Mouse (Mus musculus): Measurements from ENCODE around the gene Themis3. TPM values are rescaled to one million over a fixed set of nuclear protein-coding genes. Genes with fewer than 3 reads are reported as not detected.

Gene Themis3
- total RNA-seq, 2 experiments from 2014 or later: 2.4 TPM; not detected in 1

DNA sequence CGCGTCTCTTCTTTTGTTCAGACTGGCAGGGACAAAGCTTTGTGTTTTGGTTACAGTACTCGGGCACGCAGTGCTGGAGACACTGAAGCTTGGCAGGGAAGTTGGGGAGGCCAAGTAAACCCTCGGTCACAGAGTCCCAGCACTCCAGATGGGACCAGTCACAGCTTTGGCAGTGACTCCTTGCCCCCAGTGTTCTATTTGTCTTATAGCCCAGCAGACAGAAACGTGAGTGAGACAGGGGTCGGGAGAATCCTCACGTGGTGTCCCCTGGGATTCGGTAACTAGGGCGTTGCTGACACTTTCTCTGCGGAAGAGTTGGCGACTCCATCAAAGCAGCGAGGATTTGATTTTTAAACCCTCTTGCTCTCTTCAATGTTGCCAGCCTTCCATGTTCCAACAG is 8.3 kb downstream of the Themis3 start:
- no peak overlapping the region for H3K27ac ChIP-seq
- no peak overlapping the region for H3K4me3 ChIP-seq
- intact Hi-C loops (cut with DNase I): no loop called here
- no peak for DNase-seq
- no peak for TF ChIP-seq CTCF (IDR thresholded peaks at IDR 0.05)

DNA sequence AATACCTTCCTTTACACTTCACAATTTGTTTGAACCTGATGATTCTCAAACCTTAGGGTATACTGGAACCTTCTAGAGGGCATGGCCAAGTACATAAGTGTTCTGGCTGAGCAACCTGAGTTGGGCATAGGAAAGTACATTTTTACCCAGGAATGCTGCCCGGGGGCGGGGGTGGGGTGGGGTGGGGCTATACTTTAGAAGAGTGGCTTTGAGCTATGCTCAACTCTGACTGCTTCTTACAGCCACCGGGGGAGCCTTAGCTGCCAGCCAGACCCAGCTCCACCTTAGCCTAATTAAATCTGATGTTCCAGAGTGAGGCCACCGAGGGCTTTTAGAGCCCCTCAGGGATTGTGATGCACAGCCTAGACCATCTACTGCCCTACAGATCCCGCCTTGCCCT is 13.4 kb downstream of the Themis3 start:
- DNase-seq: no peak
- H3K4me3 ChIP-seq: no peak overlapping the region
- H3K27ac ChIP-seq: no peak overlapping the region
- intact Hi-C loops (cut with DNase I): no loop called here
- no peak for TF ChIP-seq CTCF (IDR thresholded peaks at IDR 0.05)

DNA sequence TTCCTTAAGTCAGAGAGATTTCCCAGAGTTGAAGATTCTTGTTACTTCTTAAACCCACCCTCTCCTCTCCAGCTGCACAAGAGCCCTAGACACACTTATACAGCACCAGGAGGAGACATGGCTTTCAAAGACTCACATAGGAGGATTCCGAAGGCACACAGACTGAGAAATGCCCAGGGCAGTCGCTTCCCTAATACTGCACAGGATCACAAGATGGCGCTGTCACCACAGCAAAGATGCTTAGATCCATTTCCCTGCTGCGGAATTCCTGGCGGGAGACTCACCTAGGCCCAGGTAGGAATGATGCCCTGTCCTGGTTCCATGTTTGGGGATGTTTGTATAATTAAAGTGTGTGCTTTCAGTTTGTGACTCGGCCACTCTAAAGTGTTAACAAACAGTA is 16.4 kb downstream of the Themis3 start:
- no peak overlapping the region for H3K27ac ChIP-seq
- intact Hi-C loops (cut with DNase I): loop anchor here (2.0 to 10.0 kb wide), 3 partner anchors 1007 to 1257 kb away; no protein-coding TSS in a partner anchor
- H3K4me3 ChIP-seq: no peak overlapping the region
- peak; percentile 50 for DNase-seq
- TF ChIP-seq CTCF (IDR thresholded peaks at IDR 0.05): peak; percentile 76

DNA sequence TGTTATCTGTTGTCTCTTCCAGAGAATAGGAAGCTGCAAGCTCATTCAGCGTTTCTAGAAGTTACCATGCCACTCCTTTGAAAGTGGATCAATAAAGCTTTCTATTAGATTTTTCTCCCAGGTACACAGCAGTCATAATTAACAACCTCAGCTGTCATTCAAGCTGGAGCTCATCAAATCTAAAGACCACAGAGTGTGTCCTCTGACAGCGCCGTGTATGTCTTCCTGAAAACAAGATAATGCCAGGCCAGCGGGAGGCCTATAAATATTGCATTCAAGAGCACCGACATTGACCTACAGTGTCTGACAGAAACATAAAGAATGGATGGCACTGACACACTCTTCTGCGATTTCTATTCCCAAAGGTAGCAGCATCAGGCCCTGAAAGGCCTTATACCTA is 16.9 kb downstream of the Themis3 start:
- intact Hi-C loops (cut with DNase I): loop anchor here (5.0 to 10.0 kb wide), 2 partner anchors 1090 to 1257 kb away; no protein-coding TSS in a partner anchor
- no peak for DNase-seq
- Histone ChIP-seq H3K4me3 (no peak overlapping the region), H3K27ac (no peak overlapping the region)
- no peak for TF ChIP-seq CTCF (IDR thresholded peaks at IDR 0.05)

DNA sequence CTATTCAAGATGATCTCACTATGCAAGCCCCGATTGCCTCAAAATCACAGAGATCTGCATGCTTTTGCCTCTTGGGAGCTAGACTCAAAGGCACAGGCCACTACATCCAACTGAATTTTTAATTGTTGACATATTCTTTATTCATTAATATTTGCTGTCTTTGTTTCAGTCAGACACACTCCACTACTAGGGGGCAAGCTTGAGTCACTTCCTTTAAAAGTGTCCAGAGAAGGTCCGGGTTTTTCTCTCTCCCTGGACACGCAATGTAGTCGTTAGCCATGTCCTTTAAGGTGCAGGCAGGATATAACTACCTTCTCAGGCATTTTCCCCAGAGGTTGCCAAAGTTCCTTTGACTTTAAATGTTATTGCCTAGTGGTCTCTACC is 21.8 kb downstream of the Themis3 start:
- intact Hi-C loops (cut with DNase I): loop anchor here (10.0 kb wide), 1 partner anchor 1262 kb away; no protein-coding TSS in a partner anchor
- DNase-seq: no peak
- H3K27ac ChIP-seq: no peak overlapping the region
- peak overlapping the region; percentile 41 for H3K4me3 ChIP-seq
- TF ChIP-seq CTCF (IDR thresholded peaks at IDR 0.05): peak; percentile 34

DNA sequence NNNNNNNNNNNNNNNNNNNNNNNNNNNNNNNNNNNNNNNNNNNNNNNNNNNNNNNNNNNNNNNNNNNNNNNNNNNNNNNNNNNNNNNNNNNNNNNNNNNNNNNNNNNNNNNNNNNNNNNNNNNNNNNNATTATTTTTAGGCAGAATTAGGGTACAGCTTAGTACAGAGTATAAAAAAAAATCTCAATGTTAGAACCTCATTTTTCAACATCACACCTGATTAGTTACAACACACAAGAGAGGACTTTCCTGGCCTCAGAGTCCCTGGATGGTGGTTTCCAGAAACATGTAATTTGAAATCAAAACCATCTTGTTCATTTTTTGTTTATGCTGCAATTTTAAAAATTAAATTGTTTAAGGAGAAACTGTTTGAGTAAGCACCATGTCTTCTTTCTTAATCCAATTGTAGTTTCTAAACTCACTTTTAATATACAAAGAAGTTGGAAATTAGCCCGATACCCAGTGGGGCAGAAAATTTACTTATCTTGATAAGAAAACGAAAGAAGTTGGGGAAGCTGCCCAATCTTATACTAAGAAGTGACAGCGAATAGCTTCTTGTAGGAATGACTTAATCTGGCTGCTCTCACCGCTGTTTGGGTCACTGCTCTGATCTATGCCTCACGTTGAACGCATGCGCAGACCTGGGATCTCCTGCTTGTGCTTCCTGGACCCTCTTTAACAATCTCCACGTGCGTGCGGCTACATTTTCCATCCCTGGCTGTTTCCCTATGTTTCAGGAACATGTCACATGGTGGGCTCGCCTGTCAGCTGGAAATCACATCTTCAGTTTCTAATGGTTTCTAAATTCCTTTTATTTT is 22.4 kb downstream of the Themis3 start:
- Histone ChIP-seq H3K4me3 (peak overlapping the region; percentile 41), H3K27ac (no peak overlapping the region)
- peak; percentile 48 for DNase-seq
- no peak for TF ChIP-seq CTCF (IDR thresholded peaks at IDR 0.05)
- intact Hi-C loops (cut with DNase I): loop anchor here (10.0 kb wide), 1 partner anchor 1263 kb away; no protein-coding TSS in a partner anchor

DNA sequence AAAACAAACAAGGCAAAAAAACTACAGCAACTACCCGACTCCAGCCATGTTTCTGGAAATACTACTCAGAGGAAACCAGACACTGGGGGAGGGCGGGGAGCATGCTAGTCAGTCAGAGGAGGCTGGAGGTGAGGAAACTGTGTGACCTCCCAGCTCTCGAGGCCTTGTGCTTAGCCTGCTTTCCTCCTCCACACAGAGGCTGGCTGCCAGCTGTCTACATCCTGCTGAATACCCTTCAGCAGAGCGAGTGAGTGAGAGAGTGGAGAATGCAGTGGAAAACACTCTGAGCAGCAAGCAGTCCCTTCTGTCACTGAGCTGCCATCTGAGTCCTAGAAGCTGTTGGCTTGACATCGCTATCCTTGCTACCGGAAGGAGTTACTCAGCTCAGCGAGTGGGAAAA is 30.2 kb downstream of the Themis3 start:
- DNase-seq: no peak
- no peak for TF ChIP-seq CTCF (IDR thresholded peaks at IDR 0.05)
- intact Hi-C loops (cut with DNase I): no loop called here
- Histone ChIP-seq H3K4me3 (no peak overlapping the region), H3K27ac (no peak overlapping the region)

DNA sequence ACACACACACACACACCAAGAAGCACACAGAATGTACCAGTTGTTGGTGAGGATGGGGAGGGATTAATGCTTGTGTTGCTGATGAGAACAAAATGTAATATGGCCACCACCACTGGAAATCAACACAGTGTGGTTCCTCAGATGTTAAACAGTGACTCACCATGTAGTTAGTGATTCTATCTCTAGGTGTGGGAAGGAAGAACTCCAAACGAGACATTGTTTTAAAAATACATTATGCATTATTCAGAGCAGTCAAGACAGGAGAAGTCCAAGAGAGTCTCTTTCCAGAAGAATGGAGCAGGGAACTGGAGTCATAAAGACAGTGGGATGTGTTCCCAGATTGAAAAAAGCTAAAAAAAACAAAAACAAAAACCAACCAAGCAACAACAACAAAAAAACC is 30.9 kb downstream of the Themis3 start:
- Histone ChIP-seq H3K27ac (no peak overlapping the region), H3K4me3 (no peak overlapping the region)
- DNase-seq: no peak
- intact Hi-C loops (cut with DNase I): no loop called here
- no peak for TF ChIP-seq CTCF (IDR thresholded peaks at IDR 0.05)

DNA sequence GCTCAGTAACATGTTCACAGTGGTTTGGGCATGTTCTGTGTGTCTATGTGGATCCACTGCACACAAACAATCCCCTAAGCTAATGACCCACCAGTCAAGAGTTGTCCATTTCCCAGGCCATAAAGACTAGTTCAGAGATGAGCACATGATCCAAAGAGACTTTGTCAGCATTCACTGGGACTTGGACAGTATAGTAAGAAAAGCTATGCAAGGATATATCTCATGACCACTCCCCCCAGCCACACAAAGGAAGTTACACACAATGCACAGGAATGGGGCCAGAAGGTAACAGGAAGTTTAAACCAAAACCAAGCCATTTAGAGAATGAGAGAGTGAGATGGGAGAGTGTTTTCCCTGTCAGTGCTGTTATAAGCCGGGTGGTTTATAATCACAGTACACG is 33.0 kb downstream of the Themis3 start:
- no peak for DNase-seq
- no peak overlapping the region for H3K4me3 ChIP-seq
- H3K27ac ChIP-seq: no peak overlapping the region
- intact Hi-C loops (cut with DNase I): no loop called here
- TF ChIP-seq CTCF (IDR thresholded peaks at IDR 0.05): no peak

DNA sequence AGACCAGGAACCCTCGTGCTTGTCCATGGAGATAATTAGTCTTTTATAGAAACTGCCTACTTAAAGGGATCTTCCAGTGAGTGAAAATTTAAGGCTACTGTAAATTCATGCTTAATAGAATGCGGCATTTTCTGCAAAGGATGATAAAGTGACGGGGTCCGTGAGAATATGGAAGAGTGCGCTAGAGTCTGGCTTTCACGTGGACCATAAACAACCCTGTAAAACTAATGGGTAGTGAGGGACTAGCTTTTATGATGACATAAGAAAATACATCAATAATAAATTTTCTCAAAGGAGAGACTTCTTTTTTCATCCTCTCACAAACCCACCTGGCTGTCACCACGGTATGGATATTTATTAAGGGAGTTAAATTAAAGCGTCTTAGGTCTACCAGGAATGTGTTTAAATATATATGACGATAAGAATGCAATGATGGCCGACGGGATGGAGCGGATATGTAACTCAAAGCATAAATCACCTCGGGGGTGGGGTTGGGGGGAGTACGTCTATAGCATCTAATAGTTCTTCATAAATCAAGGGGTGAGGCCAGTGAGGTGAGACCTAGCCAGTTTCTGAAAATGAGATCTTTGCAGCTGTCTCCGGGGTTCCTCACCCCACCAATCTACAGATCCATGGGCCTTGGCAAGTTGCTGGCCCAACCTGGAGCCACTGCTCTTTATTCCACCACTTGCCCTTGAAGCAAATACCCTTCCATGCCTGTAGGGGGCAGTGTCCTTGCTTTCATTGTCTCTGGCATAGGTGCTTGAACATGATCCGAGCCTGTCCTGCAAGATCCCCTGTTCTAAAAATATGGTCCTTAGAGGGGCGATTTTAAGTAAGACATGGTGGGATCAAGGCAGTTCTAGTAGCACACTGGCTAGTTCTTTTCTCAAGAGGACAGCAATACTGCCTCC is 35.8 kb downstream of the Themis3 start:
- intact Hi-C loops (cut with DNase I): no loop called here

DNA sequence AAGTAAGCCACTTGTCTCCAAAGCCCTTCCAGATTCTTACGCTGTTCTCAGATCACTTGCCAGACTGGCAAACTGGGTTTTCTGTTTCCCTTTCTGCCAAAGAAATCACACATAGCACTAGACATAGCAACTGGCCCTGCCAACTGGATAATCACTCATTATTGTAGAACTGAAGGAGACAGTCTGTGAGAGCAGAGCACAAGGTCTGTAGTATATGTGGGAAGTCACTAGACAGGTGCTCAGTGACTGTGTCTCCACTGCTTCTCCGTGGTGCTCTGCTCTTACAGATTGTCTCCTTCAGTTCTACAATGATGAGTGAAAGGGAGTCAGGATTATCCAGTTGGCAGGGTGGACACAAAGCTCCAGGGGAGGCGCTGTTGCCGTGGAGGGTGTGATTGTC is 41.7 kb downstream of the Themis3 start:
- DNase-seq: no peak
- no peak for TF ChIP-seq CTCF (IDR thresholded peaks at IDR 0.05)
- no peak overlapping the region for H3K4me3 ChIP-seq
- intact Hi-C loops (cut with DNase I): no loop called here
- no peak overlapping the region for H3K27ac ChIP-seq

More for the DNA sequence above, 35.8 kb downstream of the Themis3 start:
- Histone ChIP-seq H3K27ac (no peak overlapping the region), H3K4me3 (peak overlapping the region; percentile 29; the same call in 1 of the 2 replicates)
- no peak for DNase-seq
- peak; percentile 41 for TF ChIP-seq CTCF (IDR thresholded peaks at IDR 0.05)

DNA sequence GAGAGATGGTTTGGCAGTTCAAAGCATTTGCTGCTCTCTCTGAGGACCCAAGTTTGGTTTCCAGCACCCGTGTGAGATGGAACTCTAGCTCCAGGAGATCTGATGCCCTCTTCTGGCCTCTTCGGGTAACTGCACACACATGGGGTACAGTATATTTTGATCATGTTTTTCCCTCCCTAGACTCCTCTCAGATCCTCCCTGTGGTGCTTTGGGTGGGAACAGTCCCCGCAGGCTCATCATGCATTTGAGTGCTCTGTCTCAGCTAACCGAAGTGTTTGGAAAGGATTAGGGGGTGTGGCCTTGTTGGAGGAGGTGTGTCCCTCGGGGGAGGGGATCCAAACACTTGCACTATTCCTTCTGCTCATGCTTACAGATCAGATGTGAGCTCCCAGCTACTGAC is 43.9 kb downstream of the Themis3 start:
- intact Hi-C loops (cut with DNase I): no loop called here
- H3K4me3 ChIP-seq: no peak overlapping the region
- H3K27ac ChIP-seq: no peak overlapping the region
- DNase-seq: no peak
- TF ChIP-seq CTCF (IDR thresholded peaks at IDR 0.05): no peak

DNA sequence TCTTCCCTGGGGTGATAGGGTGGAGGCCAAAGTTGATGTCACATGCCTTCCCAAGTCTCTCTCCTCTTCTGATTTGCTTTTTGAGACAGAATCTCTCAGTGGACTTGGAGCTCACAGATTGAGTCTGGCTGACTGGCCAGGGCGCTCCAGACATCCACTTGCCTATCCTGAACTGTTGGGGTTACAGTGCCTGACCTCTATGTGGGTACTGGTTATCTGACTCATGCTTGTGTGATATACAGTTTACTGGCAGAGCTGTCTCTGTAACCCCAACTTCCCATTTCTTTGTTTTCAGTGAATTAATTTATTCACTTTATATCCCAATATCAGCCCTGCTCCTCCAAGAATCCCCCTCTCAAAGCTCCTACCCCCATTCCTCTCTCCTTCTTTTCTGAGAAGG is 62.1 kb downstream of the Themis3 start:
- Histone ChIP-seq H3K27ac (no peak overlapping the region), H3K4me3 (no peak overlapping the region)
- DNase-seq: no peak
- no peak for TF ChIP-seq CTCF (IDR thresholded peaks at IDR 0.05)
- intact Hi-C loops (cut with DNase I): no loop called here

Data from gastrocnemius, adult 2 months (tissue).